Mouse (Mus musculus) kidney, postnatal 4 days (tissue): Measurements from ENCODE around the gene Hist1h4i.
"Not testable (repeated sequence)": the region's sequence is repeated elsewhere in the genome, so short reads cannot be mapped to it uniquely, and the experiment has no call there.

Experiments
- DNase-seq, 2 experiments: peaks; one replicate each; pipeline ENCODE4 v3.0.0; 2021; ENCODE audit warnings: mixed read lengths in 2 of 2

Hist1h4i gene

GRCm38 (mm10) chr13:22041142-22041536, at the start of gene Hist1h4i:
TSS of gene Hist1h4i (minus strand) at chr13:22041362.
- DNase-seq, result peak; percentile 97 to 98

- DNase-seq, result not testable (repeated sequence)
These were observed 43.0 kb upstream of the Hist1h4i start, which contains the start of gene Vmn1r188 for GRCm38 (mm10) chr13:22084140-22084539. TSS of gene Vmn1r188 (plus strand) at chr13:22084440.

DNA sequence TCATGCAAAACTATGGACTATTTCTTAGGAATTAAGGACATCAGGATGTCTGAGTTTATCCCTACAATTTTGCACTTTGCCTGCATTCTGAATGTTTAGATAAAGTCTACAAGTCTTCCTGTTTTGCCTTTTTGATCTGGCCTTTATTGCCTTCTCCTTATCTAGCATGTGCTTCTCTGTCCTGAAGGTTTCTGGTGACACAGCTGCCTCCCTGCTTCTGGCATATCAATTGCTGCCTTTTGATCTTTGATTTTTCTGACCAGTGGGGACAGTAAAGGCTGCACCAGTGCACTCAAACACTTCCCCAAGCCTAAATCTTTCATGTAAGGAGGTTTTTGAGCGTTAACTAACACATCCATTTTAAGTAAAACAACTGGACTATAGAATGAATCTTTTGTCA, 22.3 kb upstream of the Hist1h4i start:
- no peak for DNase-seq

DNA sequence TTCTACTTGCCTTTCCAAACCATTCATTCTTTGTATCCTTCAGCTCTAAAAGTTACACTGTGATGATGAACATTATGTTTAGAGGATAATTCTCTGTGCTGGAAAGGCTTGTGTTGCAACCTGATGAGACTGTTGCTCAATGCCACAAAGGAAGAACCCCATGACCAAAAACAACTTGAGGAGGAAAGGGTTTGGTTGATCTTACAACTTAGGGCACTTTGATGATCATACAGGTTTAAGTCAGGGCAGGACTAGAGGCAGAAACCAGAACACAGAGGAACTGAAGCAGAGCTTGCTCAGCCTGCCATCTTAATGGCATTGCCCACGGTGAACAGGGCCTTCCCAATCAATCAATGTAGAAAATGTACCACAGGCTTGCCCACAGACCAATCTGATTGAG, 20.3 kb upstream of the Hist1h4i start:
- DNase-seq, result no peak

- no peak for DNase-seq
These were observed 12.6 kb upstream of the Hist1h4i start for GRCm38 (mm10) chr13:22053754-22054153.

GRCm38 (mm10) chr13:22051523-22051859, 10.3 kb upstream of the Hist1h4i start:
- no peak for DNase-seq

- DNase-seq, result peak; percentile 96 to 97
These were observed 9.7 kb upstream of the Hist1h4i start for GRCm38 (mm10) chr13:22050591-22051522.

- peak; percentile 64 to 78 for DNase-seq
These were observed 8.7 kb upstream of the Hist1h4i start for GRCm38 (mm10) chr13:22049737-22050440.

DNA sequence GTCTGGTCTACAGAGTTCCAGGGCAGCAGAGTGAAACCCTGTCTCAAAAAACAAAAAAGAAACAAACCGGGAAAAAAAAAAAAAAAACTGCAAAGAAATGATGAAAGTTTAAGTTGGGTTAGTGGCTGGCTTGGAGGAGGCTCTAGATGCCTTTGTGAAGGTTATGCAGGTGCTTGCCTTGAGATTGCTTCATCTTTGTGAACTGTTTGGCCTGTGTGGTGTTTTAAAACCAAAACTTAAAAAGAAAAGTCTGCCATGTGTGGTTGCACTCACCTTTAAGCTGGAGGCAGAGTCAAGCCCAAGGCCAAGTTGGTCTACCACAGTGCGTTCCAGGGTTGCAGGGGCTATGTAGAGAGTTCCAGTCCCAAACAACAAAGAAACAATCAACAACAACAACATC, 7.9 kb upstream of the Hist1h4i start:
- no peak for DNase-seq

DNA sequence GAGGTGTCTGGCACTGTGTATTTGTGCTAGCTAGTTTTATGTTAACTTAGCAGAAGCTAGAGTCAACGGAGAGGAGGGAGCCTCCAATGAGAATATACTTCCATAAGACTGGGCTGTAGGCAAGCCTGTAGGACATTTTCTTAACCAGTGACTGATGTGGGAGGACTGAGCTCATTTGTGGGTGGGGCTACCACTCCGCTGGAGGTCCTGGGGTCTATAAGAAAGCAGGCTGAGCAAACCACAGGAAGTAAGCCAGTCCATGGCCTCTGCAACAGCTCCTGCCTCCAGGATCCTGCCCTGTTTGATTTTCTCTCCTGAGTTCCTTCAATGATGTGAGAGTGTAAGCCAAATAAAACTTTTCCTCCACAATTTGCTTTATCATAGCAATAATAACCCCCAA, 4.1 kb upstream of the Hist1h4i start:
- no peak for DNase-seq

DNA sequence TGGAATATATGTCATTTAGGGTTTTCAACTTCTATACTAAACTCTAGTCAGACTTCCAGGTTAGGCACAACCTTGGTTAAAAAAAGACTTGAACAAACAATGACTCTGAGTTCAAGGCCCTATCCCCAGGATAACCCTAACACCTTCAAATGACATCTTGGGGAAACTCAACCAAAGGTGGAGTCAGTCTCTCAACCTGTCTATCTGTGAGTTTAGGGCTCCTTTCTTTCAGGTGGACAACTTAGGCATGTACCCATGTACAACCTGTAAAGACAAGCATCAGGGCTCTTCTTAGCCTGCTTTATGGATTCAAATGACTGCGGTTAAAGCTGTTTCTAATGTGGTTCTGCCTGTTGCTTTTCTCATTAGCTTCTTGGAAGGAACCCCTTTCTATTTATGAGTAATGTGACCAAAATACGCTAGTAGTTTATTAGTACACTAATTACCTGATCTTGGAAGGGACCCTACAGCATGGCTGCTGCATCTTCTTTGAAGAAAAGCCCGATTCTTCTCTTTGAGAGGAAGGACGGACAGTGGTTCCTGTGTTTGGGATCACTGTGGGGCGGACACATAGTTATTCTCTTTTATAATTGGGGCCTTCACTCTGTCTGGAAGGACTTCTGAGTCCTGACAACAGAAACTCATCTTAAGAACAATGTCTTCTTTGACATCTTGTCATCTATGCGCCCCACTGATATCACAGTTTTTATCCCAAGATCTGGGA, 3.4 kb upstream of the Hist1h4i start:
- DNase-seq, result no peak

DNA sequence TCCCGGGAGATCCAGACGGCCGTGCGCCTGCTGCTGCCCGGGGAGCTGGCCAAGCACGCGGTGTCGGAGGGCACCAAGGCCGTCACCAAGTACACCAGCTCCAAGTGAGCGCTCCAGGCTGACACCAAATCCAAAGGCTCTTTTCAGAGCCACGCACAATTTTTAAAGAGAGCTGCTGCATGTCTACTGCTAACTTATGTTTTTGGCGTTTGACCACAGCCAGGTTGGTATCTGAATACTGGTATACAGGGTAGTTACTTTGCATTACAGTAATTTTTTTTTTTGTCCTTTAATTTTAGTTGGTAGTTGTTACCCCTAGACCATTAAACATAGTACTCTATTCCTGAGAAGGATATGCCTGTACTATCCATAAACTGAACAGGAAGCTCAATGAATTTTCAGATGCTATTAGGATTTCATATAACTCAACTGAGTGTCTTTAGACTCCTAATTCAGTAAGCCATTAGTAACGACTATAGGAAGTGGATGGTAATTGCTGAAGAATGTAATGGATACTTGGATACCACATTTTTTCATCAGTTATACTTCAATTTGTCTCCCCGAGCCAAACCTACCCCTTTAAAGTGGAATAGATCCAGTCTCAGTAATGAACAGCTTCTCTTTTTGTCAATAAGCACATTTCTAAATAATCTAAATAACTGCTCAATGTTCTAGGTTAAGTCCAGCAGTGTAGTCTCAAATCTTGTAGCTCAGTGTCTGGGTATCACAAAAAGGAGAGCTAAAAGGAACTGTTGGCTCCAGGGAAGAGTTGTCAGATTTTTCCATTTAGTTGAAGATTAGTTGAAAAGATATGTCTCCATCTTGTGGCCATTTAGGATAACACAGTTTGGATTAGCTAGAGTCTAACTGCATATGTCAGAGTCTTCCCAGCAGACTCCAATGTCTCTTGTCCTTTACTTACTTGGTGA, 2.6 kb upstream of the Hist1h4i start:
- DNase-seq, result peak in 1 of 2 experiments; percentile 36

GRCm38 (mm10) chr13:22042568-22043502, 1.7 kb upstream of the Hist1h4i start, which contains the start of the genes Hist1h2ag and Hist1h2bj:
TSS of gene Hist1h2ag (minus strand) at chr13:22042944.
TSS of gene Hist1h2bj (plus strand) at chr13:22043214.
- peak; percentile 80 to 88 for DNase-seq

- no peak for DNase-seq
These were observed 747 bp upstream of the Hist1h4i start for GRCm38 (mm10) chr13:22041651-22042567.

GRCm38 (mm10) chr13:22040464-22041141, 559 bp downstream of the Hist1h4i start:
- DNase-seq, result no peak

GRCm38 (mm10) chr13:22039951-22040463, 1.2 kb downstream of the Hist1h4i start:
- no peak for DNase-seq

DNA sequence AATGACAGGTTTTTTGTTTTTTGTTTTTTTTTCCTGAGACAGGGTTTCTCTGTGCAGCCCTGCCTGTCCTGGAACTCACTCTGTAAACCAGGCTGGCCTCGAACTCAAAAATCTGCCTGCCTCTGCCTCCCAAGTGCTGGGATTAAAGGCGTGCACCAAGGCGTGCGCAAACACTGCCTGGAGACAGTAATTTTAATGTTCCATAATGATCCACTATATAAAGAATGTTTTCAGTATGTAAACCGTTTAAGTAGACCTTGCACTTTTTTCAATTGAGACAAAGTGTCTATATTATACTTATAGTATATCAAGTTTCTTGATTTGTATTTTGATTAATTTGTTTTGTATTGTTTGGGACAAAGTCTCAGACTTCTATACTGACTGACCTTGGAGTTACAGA, 1.8 kb downstream of the Hist1h4i start:
- no peak for DNase-seq

GRCm38 (mm10) chr13:22037415-22037814, 3.7 kb downstream of the Hist1h4i start:
- no peak for DNase-seq

- no peak for DNase-seq
These were observed 4.2 kb downstream of the Hist1h4i start for GRCm38 (mm10) chr13:22036986-22037385.
